Mouse (Mus musculus) brain, embryonic 14.5 days (tissue): ENCODE data around the gene Nup133.

ENCODE experiments used
- CTCF ChIP-seq: fragments of 200-500 bp; IDR thresholded peaks from 2 replicates; pipeline ENCODE4 v1.5.1; 2012; ENCODE audit warnings: inconsistent platforms, mild to moderate bottlenecking, moderate library complexity, borderline replicate concordance; ENCODE audit not compliant: insufficient read depth, insufficient read length; ENCODE audit errors: extremely low read depth
- POLR2A ChIP-seq: fragments of 200-500 bp; IDR thresholded peaks from 2 replicates; pipeline ENCODE4 v1.6.1; 2012; ENCODE audit warnings: mild to moderate bottlenecking, inconsistent platforms, borderline replicate concordance; ENCODE audit not compliant: poor library complexity, insufficient read depth, insufficient read length, severe bottlenecking; ENCODE audit errors: extremely low read depth

DNA sequence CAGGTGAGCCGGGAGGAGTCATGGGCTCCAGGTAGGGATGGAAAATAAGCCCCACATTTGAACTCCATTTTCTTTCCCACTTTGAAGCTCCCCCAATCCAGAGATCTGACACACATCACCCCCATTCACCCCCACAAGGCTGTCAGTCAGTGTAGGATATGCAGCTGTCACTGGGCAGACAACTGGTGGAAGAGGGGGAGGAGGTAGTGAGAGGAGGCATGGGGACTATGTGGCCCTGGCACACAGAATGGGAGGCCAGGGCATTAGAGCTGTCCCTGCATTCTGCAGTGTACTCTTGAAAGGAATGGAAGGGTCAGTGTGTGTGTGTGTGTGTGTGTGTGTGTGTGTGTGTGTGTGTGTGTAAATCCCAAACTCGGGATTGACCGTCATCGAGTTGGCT is 53.8 kb downstream of the Nup133 start:
- TF ChIP-seq CTCF (no peak), POLR2A (no peak)
